Mouse (Mus musculus): ENCODE results near the gene Rpl10. TPM values are rescaled to one million over a fixed set of nuclear protein-coding genes. Genes with fewer than 3 reads are reported as not detected.

Gene Rpl10
- polyA plus RNA-seq, 1 experiment from 2014 or later = 867 TPM

- Histone ChIP-seq H3K4me2 (ENCODE audit: low read depth, severe bottlenecking) (peak overlapping the region; percentile 60), H3K27me3 (ENCODE audit: control insufficient read depth, insufficient read depth, low read length) (no peaks in the 10 kb centered on the region), H3K4me1 (ENCODE audit: control insufficient read depth, insufficient read depth, low read length) (no peaks in the 10 kb centered on the region), H3K9me3 (ENCODE audit: control insufficient read depth, low read length) (no peaks in the 10 kb centered on the region), H3K36me3 (ENCODE audit: control insufficient read depth, insufficient read depth, low read length) (peaks cover 6% of the 10 kb centered on the region; the same call in 1 of the 2 replicates), H3K4me3 (ENCODE audit: low read depth, low read length) (peak overlapping the region; percentile 60), H3K9ac (ENCODE audit: low read length) (peak overlapping the region; percentile 78), H3K27ac (replicated peaks; ENCODE audit: low read depth, low read length) (peak overlapping the region; percentile 68)
- DNase-seq (ENCODE audit: low spot score) (peak; percentile 78), ATAC-seq (ENCODE audit: insufficient number of reproducible peaks, low FRiP score, low TSS enrichment, low read depth) (peak; percentile 31; the same call in 1 of the 2 replicates)
- WGBS = 26% methylated on average over 21 of the region's 21 CpGs
Observed at GRCm38 (mm10) chrX:74245687-74246086, 24.9 kb upstream of the Rpl10 start.

DNA sequence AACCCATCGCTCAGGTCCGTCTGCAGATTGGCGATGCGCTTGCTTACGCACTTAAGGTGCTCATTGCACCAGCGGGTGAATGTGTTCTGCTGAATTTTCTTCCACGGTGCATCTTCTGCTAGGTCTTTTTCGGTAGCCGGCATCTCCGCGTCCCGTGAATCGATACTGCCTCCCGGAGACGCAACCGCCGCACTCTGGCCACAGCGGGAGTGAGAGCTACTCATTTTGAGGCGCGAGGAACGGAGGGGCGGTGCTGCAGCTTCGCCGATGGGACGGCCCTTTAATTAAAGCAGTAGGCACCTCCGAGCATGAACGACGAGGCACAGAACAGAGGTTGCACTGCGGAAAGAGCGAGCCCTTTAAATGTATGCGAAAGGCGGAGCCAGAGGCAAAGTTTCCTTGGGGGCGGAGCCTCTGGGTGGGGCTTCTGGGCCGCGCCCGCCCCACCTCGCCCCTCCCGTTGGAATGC, 24.4 kb upstream of the Rpl10 start:
- Histone ChIP-seq H3K9ac (ENCODE audit: low read length) (peak overlapping the region; percentile 78), H3K27ac (replicated peaks; ENCODE audit: low read depth, low read length) (peak overlapping the region; percentile 68), H3K4me3 (ENCODE audit: low read depth, low read length) (peak overlapping the region; percentile 60), H3K9me3 (ENCODE audit: control insufficient read depth, low read length) (no peaks in the 10 kb centered on the region), H3K4me1 (ENCODE audit: control insufficient read depth, insufficient read depth, low read length) (no peaks in the 10 kb centered on the region), H3K4me2 (ENCODE audit: low read depth, severe bottlenecking) (peak overlapping the region; percentile 60), H3K27me3 (ENCODE audit: control insufficient read depth, insufficient read depth, low read length) (no peaks in the 10 kb centered on the region), H3K36me3 (ENCODE audit: control insufficient read depth, insufficient read depth, low read length) (peaks cover 2% of the 10 kb centered on the region; the same call in 1 of the 2 replicates)
- ATAC-seq (ENCODE audit: insufficient number of reproducible peaks, low FRiP score, low TSS enrichment, low read depth) = peak; percentile 89
- WGBS = 22% methylated on average over 33 of the region's 38 CpGs
- DNase-seq (ENCODE audit: low spot score) = peak; percentile 87

GRCm38 (mm10) chrX:74246693-74247092, 23.9 kb upstream of the Rpl10 start:
- WGBS = 15% methylated on average over 14 of the region's 15 CpGs
- Histone ChIP-seq H3K9me3 (ENCODE audit: control insufficient read depth, low read length) (no peaks in the 10 kb centered on the region), H3K36me3 (ENCODE audit: control insufficient read depth, insufficient read depth, low read length) (no peaks in the 10 kb centered on the region; the same call in 1 of the 2 replicates), H3K27me3 (ENCODE audit: control insufficient read depth, insufficient read depth, low read length) (no peaks in the 10 kb centered on the region), H3K27ac (replicated peaks; ENCODE audit: low read depth, low read length) (0 out of 2 replicates have a peak overlapping the region, but pooled peaks have one; percentile 25), H3K4me2 (ENCODE audit: low read depth, severe bottlenecking) (peak overlapping the region; percentile 39), H3K9ac (ENCODE audit: low read length) (0 out of 2 replicates have a peak overlapping the region, but pooled peaks have one; percentile 32), H3K4me3 (ENCODE audit: low read depth, low read length) (peak overlapping the region; percentile 26), H3K4me1 (ENCODE audit: control insufficient read depth, insufficient read depth, low read length) (no peaks in the 10 kb centered on the region)
- DNase-seq (ENCODE audit: low spot score) = no peak
- ATAC-seq (ENCODE audit: insufficient number of reproducible peaks, low FRiP score, low TSS enrichment, low read depth) = no peak; the same call in 1 of the 2 replicates

GRCm38 (mm10) chrX:74248651-74249050, 22.0 kb upstream of the Rpl10 start:
- 17% methylated on average over 3 of the region's 3 CpGs for WGBS
- Histone ChIP-seq H3K36me3 (ENCODE audit: control insufficient read depth, insufficient read depth, low read length) (no peaks in the 10 kb centered on the region), H3K4me1 (ENCODE audit: control insufficient read depth, insufficient read depth, low read length) (no peaks in the 10 kb centered on the region), H3K4me3 (ENCODE audit: low read depth, low read length) (no peak overlapping the region), H3K27me3 (ENCODE audit: control insufficient read depth, insufficient read depth, low read length) (no peaks in the 10 kb centered on the region), H3K9ac (ENCODE audit: low read length) (no peak overlapping the region), H3K27ac (replicated peaks; ENCODE audit: low read depth, low read length) (no peak overlapping the region), H3K4me2 (ENCODE audit: low read depth, severe bottlenecking) (no peak overlapping the region), H3K9me3 (ENCODE audit: control insufficient read depth, low read length) (no peaks in the 10 kb centered on the region)
- DNase-seq (ENCODE audit: low spot score) (peak; percentile 78), ATAC-seq (ENCODE audit: insufficient number of reproducible peaks, low FRiP score, low TSS enrichment, low read depth) (no peak; the same call in 1 of the 2 replicates)

DNA sequence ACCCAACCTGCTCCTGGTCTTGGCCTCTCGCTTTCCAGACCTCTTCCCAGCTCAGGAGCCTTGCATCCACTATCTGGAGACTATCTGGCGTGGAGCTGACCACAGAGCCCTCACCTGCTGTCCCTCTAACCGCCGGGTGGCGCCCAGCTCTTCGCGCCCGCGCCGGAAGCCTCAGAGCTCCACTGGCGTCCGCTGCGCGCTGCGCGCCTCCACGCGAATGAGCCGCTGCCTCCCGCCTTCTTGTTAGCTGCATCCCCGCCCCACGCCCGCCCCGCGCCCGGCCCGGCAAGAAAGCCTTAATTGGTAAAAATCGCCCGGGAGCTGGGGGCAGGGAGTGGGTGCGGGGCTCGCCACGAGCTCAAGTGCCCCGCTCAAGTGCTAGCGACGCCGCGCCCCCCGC, 21.0 kb upstream of the Rpl10 start, which contains the start of gene Flna:
Gene Flna, minus strand, starts transcription at position 206 of the 400 bp plus-strand sequence.
- Histone ChIP-seq H3K9me3 (ENCODE audit: control insufficient read depth, low read length) (no peaks in the 10 kb centered on the region), H3K4me1 (ENCODE audit: control insufficient read depth, insufficient read depth, low read length) (no peaks in the 10 kb centered on the region), H3K27ac (replicated peaks; ENCODE audit: low read depth, low read length) (no peak within 1 kb of the TSS; the same call in 1 of the 2 replicates), H3K4me3 (ENCODE audit: low read depth, low read length) (peak within 1 kb of the TSS; percentile 31), H3K9ac (ENCODE audit: low read length) (peak within 1 kb of the TSS; percentile 49), H3K36me3 (ENCODE audit: control insufficient read depth, insufficient read depth, low read length) (no peaks in the 10 kb centered on the region), H3K27me3 (ENCODE audit: control insufficient read depth, insufficient read depth, low read length) (no peaks in the 10 kb centered on the region), H3K4me2 (ENCODE audit: low read depth, severe bottlenecking) (peak within 1 kb of the TSS; percentile 51)
- WGBS = 21% methylated on average over 37 of the region's 38 CpGs
- no peak for ATAC-seq (ENCODE audit: insufficient number of reproducible peaks, low FRiP score, low TSS enrichment, low read depth)
- peak; percentile 64 for DNase-seq (ENCODE audit: low spot score)

GRCm38 (mm10) chrX:74254153-74254887, 16.3 kb upstream of the Rpl10 start, which contains the start of gene Emd:
Gene Emd (plus strand): TSS chrX:74254687.
- Histone ChIP-seq H3K36me3 (ENCODE audit: control insufficient read depth, insufficient read depth, low read length) (no peaks in the 10 kb centered on the region), H3K9ac (ENCODE audit: low read length) (peak within 1 kb of the TSS; percentile 76), H3K27ac (replicated peaks; ENCODE audit: low read depth, low read length) (peak within 1 kb of the TSS; percentile 62; the same call in 1 of the 2 replicates), H3K4me2 (ENCODE audit: low read depth, severe bottlenecking) (peak within 1 kb of the TSS; percentile 65), H3K27me3 (ENCODE audit: control insufficient read depth, insufficient read depth, low read length) (no peaks in the 10 kb centered on the region), H3K4me3 (ENCODE audit: low read depth, low read length) (peak within 1 kb of the TSS; percentile 54), H3K9me3 (ENCODE audit: control insufficient read depth, low read length) (no peaks in the 10 kb centered on the region), H3K4me1 (ENCODE audit: control insufficient read depth, insufficient read depth, low read length) (no peaks in the 10 kb centered on the region)
- ATAC-seq (ENCODE audit: insufficient number of reproducible peaks, low FRiP score, low TSS enrichment, low read depth) (peak; percentile 98), DNase-seq (ENCODE audit: low spot score) (peak; percentile 86)
- WGBS = 25% methylated on average over 39 of the region's 39 CpGs

DNA sequence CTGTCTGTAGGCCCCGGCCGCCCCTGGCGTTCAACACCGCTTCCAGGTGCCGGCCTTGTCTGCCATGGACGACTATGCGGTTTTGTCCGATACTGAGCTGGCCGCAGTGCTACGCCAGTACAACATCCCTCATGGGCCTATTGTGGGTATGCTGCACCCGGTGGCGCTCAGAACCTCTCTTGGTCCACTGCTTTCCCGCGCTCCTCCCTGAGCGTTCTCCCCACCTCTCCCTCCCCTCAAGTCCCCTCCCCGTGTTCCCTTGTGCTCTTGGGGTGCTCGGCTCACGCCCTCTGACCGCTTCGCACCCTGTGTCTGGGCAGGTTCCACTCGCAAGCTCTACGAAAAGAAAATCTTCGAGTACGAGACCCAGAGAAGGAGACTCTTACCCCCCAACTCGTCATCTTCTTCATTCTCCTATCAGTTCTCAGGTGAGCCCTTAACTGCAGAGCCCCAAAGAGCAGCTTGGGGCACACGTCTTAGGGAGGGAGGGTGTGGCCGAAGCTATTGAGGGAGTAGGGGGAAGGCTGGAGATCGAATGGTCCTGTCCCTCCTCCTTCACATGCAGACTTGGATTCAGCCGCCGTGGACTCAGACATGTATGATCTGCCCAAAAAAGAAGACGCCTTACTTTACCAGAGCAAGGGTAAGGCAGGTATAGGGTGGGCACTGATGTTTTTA, 15.6 kb upstream of the Rpl10 start:
- ATAC-seq (ENCODE audit: insufficient number of reproducible peaks, low FRiP score, low TSS enrichment, low read depth) = peak; percentile 56
- Histone ChIP-seq H3K9me3 (ENCODE audit: control insufficient read depth, low read length) (no peaks in the 10 kb centered on the region), H3K4me3 (ENCODE audit: low read depth, low read length) (peak overlapping the region; percentile 54), H3K27ac (replicated peaks; ENCODE audit: low read depth, low read length) (peak overlapping the region; percentile 62; the same call in 1 of the 2 replicates), H3K9ac (ENCODE audit: low read length) (peak overlapping the region; percentile 76), H3K27me3 (ENCODE audit: control insufficient read depth, insufficient read depth, low read length) (no peaks in the 10 kb centered on the region), H3K36me3 (ENCODE audit: control insufficient read depth, insufficient read depth, low read length) (no peaks in the 10 kb centered on the region), H3K4me2 (ENCODE audit: low read depth, severe bottlenecking) (peak overlapping the region; percentile 65), H3K4me1 (ENCODE audit: control insufficient read depth, insufficient read depth, low read length) (no peaks in the 10 kb centered on the region)
- WGBS = 23% methylated on average over 29 of the region's 31 CpGs
- no peak for DNase-seq (ENCODE audit: low spot score)

GRCm38 (mm10) chrX:74257746-74258145, 12.9 kb upstream of the Rpl10 start:
- no peak for DNase-seq (ENCODE audit: low spot score)
- no peak for ATAC-seq (ENCODE audit: insufficient number of reproducible peaks, low FRiP score, low TSS enrichment, low read depth)
- no peak overlapping the region for H3K27ac ChIP-seq (replicated peaks; ENCODE audit: low read depth, low read length)
- H3K9me3 ChIP-seq (ENCODE audit: control insufficient read depth, low read length) = no peaks in the 10 kb centered on the region
- no peaks in the 10 kb centered on the region for H3K27me3 ChIP-seq (ENCODE audit: control insufficient read depth, insufficient read depth, low read length)
- no peaks in the 10 kb centered on the region for H3K4me1 ChIP-seq (ENCODE audit: control insufficient read depth, insufficient read depth, low read length)
- no peak overlapping the region for H3K9ac ChIP-seq (ENCODE audit: low read length)
- no peak overlapping the region for H3K4me2 ChIP-seq (ENCODE audit: low read depth, severe bottlenecking)
- no peaks in the 10 kb centered on the region for H3K36me3 ChIP-seq (ENCODE audit: control insufficient read depth, insufficient read depth, low read length)
- 98% methylated on average over 3 of the region's 3 CpGs for WGBS
- no peak overlapping the region for H3K4me3 ChIP-seq (ENCODE audit: low read depth, low read length)

All from limb, embryonic 11.5 days (tissue).